In the genomic region with DNA sequence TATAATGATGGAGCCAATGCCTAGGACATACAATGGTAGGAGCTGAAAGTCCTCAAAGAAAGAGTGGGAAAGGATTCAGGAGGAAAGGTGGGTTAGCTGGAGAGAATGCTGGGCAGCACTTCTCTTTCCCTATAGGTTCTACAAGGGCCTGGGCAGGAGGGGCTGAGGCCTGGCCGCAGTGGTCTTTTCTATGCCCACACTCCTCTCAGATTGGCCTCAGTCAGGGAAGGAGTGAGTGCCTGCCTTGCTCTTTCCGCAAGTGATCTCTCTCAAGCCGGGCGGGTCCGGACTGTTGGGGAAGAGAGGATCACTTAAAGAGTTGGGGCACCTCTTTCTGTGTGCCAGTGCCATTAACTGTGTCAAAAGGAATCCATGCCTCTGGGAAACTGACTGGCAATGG, we compare ENCODE assay signal across 21 mouse cellular contexts. TPM values are rescaled to one million over a fixed set of nuclear protein-coding genes. Genes with fewer than 3 reads are reported as not detected.
"Had no signal": no experiment of that assay in that cellular context is flagged by ENCODE, and none has a peak within 500 bp of the region (broad histone marks: within the 10 kb centered on the region; RNA-seq: fewer than 3 reads in every experiment).

No protein-coding gene starts in this region.

- H3K9ac ChIP-seq: neural tube, embryonic 15.5 days; stomach, embryonic 15.5 days had no signal

- H3K4me2 ChIP-seq: neural tube, embryonic 15.5 days; stomach, embryonic 15.5 days had no signal

- H3K27me3 ChIP-seq: neural tube, embryonic 15.5 days; stomach, embryonic 15.5 days had no signal

- H3K27ac ChIP-seq: neural tube, embryonic 15.5 days; stomach, embryonic 15.5 days; stomach, postnatal 0 days had no signal

- H3K9me3 ChIP-seq: neural tube, embryonic 15.5 days; stomach, embryonic 15.5 days had no signal

- H3K36me3 ChIP-seq: neural tube, embryonic 15.5 days; stomach, embryonic 15.5 days had no signal

- H3K4me3 ChIP-seq: neural tube, embryonic 15.5 days; stomach, embryonic 15.5 days had no signal

- DNase-seq: retina, postnatal 1 day; right cerebral cortex, adult 18-20 months; right cerebral cortex, postnatal 14 days; right cerebral cortex, postnatal 25 days; right cerebral cortex, postnatal 4 days; spleen, adult 18-20 months; thymus, adult 18-20 months; thymus, adult 2 months; thymus, postnatal 14 days; thymus, postnatal 25 days; thymus, postnatal 36 days; thymus, postnatal 4 days had no signal

RNA-seq across cellular contexts. Expression of gene Ces4a, which starts 22.7 kb away (rescaled TPM):
- total RNA-seq: neutrophil, adult 5-6 weeks had no signal
- polyA plus RNA-seq: small intestine, adult 2 months; spleen, adult 2 months; stomach, embryonic 14.5 days; stomach, embryonic 15.5 days; stomach, embryonic 16.5 days; stomach, postnatal 0 days; thymus, adult 2 months; urinary bladder, adult 2 months had no signal
